Mouse (Mus musculus) effector memory CD4-positive, alpha-beta T cell, adult 7 months (primary cell): ENCODE data around the gene Nus1. TPM values are rescaled to one million over a fixed set of nuclear protein-coding genes. Genes with fewer than 3 reads are reported as not detected.

ENCODE experiments used
- polyA plus RNA-seq: library from polyadenylated mRNA; unstranded; fragments of 100-300 nt; shearing (Covaris generic); gene quantifications from one replicate; pipeline ENCODE4 v1.2.1, GENCODE M21; 2017

Gene Nus1
- 19.4 TPM for polyA plus RNA-seq

DNA sequence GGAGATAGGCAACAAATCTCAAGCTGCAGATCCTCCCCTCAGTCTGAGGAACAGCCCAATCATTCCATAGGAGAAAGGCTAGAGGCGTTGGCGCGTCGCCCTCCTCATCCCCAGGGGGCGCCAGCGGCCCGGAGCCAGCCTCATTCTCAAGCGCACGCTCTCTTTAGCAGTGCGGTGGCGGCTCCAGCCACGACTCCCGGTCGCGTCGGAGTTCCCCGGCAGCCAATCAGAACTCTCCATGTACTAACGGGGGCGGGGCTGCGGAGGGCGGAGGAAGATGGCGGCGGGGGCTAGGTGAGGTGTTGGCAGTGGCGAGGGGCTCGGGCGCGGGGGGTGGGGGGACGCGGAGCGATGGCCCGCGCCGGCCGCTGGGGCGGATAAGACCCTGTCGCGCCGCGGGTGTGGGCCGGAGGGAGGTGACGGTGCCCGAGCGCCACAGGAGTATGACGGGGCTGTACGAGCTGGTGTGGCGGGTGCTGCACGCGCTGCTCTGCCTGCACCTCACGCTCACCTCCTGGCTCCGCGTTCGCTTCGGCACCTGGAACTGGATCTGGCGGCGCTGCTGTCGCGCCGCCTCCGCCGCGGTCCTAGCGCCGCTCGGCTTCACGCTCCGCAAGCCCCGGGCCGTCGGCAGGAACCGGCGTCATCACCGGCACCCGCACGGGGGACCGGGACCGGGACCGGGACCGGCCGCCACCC is at the start of gene Nus1:
TSS of gene Nus1 (plus strand) at position 249 of the 699 bp plus-strand sequence.

DNA sequence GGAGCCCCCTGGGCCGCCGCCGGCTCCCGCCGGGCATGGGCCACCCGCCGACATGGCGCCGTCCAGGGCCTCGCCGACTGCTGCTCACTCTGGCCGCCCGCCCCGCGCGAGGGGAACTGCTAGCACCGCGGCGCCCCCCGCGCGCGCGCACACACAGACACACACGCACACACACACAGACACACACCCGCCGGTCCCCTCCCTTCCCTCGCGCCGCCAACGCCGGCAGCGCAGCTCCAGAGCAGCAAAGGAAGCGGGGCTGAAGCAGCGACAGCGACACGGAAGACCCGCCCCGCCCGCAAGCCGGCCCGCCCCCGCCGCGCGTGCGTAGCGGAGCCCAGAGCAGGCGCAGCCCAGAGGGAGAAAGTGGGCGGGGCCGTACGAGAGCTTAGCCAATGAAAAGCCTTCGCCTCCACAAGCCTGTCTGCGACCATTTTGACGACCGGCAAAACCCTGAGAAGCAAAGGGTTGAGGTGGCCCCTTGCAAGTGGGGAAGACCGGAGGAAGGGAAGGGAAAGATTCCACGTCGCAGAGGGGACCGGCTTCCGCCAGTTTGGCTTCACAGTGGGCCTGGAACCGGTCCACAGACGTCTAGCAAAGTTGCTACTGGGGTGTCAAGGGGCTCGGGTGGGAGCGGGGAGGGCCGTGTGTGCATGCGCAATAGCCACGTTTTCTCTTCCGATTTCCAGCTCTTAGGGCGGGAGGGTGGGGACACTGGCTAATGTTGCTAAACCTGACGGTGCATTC is 35.3 kb upstream of the Nus1 start, which contains the start of gene Gopc:
TSS of gene Gopc (minus strand) at position 280 of the 747 bp plus-strand sequence.

DNA sequence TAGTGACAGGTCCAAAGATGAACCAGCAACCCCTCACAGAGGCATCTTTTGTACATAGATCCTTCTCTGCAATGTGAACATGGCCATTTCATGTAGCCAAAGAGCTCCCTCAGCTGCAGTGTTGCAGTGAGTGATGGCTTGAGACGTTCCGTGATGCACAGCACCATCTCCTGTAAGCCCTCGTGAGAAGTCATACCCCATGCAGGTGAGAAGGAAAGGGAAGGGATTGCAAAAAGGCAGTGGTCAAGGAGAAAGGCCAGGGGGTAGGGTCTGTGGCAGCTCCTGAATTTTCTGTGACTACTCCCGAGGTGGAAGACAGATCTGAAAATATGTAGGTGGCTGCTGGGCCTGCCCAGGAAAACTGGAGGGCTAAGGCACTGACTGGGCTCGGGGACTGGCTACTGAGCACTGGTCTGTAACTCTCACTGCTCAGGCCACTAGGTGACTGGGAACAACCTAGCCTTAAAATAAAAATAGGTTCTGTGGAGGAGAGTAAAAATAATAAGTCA is 28.4 kb upstream of the Nus1 start, which contains the start of gene Nepn:
TSS of gene Nepn (plus strand) at position 51 of the 509 bp plus-strand sequence.

Other genes starting within 250 kb of the Nus1 start
- 0.06 TPM for gene Ros1, start 222.3 kb upstream of the Nus1 start, polyA plus RNA-seq
- 0.63 TPM for gene Dcbld1, start 183.9 kb upstream of the Nus1 start, polyA plus RNA-seq
- gene Gm26741, start 58.8 kb upstream of the Nus1 start, polyA plus RNA-seq = not detected
- gene Gopc, start 35.4 kb upstream of the Nus1 start, polyA plus RNA-seq = 23.7 TPM
- not detected for gene Nepn, start 28.6 kb upstream of the Nus1 start, polyA plus RNA-seq